Mouse (Mus musculus) megakaryocyte, embryonic 14.5 days (primary cell): ENCODE data around the gene Hfe.
"Not testable (repeated sequence)": the region's sequence is repeated elsewhere in the genome, so short reads cannot be mapped to it uniquely, and the experiment has no call there.

Experiments used
- FLI1 ChIP-seq: IDR thresholded peaks from 2 replicates; pipeline ENCODE4 v1.6.1; 2012; ENCODE audit warnings: low read length, inconsistent platforms, mixed read lengths
- GATA1 ChIP-seq: IDR thresholded peaks from 3 replicates; pipeline ENCODE4 v1.6.1; 2012; ENCODE audit warnings: mixed read lengths, low read length, inconsistent platforms, borderline replicate concordance

DNA sequence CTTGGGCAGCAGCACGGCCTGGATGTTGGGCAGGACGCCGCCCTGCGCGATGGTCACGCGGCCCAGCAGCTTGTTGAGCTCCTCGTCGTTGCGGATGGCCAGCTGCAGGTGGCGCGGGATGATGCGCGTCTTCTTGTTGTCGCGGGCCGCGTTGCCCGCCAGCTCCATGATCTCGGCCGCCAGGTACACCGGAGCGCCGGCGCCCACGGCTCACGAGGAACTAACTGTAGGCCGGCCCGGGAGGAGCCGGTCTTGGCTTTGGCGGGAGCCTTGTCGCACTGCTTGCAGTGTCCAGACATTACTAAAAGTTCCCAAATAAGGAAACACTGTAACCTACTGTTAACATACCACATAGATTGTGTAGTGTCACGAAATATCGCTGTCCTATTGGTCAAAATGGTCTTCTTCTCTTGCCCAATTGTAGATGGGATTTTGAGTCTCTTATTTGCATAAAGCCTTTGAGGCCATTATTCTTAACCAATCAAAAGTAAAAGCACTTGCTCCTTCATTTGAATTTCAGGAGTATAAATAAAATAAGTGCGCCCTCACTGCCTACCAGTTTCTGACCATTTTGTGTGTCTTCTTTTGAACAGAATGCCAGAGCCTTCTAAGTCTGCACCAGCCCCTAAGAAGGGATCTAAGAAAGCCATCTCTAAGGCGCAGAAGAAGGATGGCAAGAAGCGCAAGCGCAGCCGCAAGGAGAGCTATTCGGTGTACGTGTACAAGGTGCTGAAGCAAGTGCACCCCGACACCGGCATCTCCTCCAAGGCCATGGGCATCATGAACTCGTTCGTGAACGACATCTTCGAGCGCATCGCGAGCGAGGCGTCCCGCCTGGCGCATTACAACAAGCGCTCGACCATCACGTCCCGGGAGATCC is 35.8 kb upstream of the Hfe start, which contains the start of gene Hist1h2bb:
- not testable (repeated sequence) for TF ChIP-seq GATA1, FLI1
